Mouse (Mus musculus): ENCODE results near the gene Ttll11.

The Ttll11 gene

DNA sequence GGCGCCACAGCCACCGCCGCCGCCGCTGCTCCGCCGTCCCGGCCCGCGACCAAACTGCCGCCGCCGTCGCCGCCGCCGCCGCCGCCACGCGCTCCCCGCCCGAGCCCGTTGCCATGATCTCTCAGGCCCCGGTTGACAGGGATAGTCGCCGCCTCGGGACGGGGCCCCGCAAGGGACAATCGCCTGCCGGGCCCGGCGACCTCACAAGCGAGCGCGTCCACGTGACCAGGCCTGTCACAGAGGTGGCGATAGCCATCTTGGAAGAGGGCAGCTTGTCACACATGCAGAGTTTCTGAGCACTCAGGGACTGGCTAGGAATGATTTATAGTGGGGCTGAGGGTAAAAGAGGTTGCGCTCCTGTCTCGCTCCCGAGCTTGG, at the start of gene Ttll11:
Gene Ttll11, minus strand, starts transcription at position 270 of the 378 bp plus-strand sequence.
- DNase-seq (ENCODE audit: low spot score): peak; percentile 87

DNA sequence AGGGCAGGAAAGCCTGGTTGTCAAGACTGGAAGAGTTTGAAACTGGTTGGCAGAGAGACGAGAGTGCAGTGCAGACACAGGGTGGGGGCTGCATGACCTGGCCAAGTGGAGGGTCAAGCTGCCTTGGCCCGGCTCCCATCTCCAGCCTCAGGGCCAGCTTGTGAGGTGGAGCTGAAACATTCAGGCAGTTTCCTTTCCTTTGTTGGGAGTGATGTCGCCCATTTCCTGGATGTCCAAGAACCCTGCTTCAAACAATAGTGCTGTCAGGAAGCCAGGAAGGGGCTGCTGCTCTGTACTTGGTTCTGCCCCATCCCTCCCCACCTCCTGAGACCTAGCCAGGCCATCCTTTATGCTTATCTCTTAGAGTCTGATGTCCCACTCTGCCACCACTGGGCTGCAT, 43.6 kb upstream of the Ttll11 start:
- DNase-seq (ENCODE audit: low spot score): no peak

DNA sequence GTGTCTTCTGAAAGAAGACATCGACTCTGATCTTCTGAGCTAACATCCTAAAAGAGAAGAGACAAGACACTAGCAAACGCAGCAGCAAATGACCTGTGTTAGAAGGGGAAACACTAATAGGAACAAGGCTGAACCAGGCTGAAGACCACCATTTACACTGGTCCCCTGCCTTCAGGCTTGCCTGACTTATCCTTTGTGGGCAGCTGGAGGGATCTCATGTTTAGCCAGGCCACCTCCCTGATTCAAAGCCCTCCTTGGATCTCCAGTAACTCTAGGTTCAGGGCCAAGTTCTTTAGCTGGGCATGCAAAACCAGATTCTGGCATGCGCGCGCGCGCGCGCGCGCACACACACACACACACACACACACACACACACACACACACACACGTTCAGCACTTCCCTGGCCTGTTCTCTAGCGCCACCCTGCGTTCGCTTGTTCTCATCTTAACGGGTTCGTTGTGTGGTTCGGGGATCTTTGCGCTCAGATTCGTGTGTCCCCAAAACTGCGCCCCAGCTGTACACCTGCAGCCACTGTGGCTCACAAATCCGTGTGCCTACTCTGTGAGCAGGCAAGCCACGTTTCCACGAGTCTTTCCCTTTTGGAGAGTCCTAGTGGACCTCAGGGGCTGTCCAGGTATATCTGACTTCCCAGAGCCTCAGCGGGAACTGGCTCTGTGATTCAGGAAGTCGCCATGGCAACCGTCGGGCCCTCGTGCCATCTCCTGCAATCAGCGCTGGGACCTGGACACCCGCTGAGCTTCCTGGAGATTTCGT, 41.9 kb upstream of the Ttll11 start:
- peak; percentile 26 for DNase-seq (ENCODE audit: low spot score)

DNA sequence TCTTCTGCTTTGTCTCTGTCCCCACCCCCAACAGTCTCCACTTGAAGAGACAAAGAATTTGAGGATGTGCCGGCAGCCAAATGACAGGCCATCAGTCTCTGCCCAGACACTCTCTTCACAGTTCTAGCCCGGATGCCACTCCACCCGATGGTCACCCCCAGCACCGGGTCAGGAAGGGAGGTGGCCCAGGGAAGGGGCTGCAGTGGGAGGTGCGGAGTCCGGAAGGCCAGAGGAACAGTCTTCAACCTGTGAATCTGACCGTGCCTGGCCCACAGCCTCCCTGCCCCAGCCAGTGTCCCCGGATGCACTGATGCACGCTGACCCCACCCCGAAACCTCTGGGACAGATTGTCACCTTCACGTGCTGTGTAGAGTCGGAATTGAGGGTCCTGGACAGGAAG, 33.3 kb upstream of the Ttll11 start:
- no peak for DNase-seq (ENCODE audit: low spot score)

GRCm38 (mm10) chr2:36011331-36011825, 31.7 kb upstream of the Ttll11 start:
- DNase-seq (ENCODE audit: low spot score): no peak

- DNase-seq (ENCODE audit: low spot score): no peak
Measured at GRCm38 (mm10) chr2:36010579-36010978, 30.9 kb upstream of the Ttll11 start.

DNA sequence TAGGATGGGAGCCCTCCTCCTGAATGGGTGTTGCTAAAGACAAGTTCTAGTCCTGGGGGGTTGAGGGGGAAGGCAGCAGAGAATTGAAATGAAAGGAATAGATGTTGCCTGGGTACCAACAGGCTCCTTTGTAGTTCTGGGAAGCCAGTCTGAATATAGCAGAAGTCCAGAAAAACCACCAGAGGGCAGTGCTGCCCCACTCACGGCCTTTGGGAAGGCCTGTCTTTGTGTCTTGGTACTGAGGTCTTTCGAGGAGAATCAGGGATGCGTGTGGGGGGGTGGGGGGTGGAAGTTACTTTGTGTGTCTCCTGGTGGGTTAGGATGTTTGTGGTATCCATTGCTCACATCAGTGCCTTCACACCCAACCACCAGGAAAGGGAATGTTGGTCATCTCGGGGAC, 29.7 kb upstream of the Ttll11 start:
- DNase-seq (ENCODE audit: low spot score): peak; percentile 28

DNA sequence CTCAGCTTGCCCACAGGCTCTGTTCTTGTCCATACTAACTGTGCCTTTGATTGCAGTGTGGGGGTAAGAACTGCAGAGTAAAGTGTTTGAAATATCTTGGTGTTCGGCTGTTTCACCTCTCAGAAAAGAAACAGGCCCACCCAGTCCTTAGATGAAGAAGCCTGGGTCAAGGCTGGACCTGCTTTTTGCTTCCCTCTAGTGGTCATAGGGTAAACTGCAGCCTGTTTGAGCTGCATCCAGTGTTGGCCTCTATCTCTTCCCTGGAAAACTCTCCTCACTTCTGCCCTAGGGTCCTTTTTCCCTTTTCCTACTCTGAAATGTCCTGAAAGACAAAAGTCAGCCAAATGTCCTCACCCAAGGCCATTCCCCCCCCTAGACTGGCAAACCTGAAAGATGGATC, 28.4 kb upstream of the Ttll11 start:
- DNase-seq (ENCODE audit: low spot score): no peak

DNA sequence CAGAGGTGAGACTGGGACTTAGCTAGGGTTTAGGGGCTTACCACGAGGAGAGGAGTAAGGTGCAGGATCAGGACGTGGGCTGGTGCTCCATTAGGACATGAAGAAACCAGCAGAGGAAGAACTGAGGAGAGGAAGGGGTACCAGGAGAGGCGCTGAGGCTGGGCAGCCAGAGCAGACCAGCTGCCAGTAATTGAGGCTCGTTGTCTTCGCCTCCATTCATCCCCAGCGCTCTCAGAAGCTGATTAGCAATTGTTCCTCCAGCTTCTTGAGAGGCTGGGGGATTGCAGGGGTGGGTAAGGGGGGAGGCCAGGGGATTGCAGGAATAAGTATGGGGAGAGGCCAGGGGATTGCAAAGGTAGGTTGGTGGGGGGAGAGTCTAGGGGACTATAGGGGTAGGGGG, 22.5 kb upstream of the Ttll11 start:
- DNase-seq (ENCODE audit: low spot score): no peak

DNA sequence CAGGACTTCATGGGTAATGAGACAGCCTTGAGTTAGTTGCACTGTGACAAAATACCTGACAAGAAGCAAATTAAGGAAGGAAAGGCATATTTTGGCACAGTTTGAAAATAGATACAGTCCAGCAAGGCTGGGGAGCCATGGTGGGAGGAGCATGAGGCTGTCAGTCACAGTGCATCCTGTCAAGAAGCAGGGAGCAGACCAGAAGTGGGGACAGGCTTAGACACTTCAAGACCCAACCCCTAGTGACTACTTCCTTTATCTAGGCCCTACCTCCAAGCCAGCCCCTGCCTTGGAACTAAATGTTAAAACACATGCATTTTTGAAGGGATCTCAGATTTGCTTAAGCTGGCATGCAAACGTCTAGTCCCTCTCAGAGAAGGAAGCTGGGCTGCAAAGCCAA, 20.7 kb upstream of the Ttll11 start:
- DNase-seq (ENCODE audit: low spot score): no peak

DNA sequence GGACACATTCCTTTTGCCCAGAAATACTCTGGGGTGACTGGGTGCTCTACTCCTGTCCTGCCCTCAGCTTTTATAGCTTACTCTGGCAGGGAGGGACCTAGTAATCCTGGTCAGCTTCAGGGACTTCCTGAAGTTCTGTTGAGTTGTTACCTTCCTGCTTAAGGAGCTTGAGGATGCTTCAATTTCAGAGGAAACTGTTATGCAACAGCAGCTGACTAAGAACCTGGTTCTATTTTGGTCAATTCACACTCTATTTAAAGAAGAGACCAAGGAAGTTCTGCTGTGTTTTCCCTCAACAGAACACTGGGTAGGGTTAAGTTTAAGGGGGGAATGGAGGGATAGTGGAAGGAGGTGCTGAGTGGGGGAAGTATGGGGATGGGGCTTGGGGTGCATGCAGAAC, 19.5 kb upstream of the Ttll11 start:
- no peak for DNase-seq (ENCODE audit: low spot score)

- no peak for DNase-seq (ENCODE audit: low spot score)
Measured at GRCm38 (mm10) chr2:35998416-35998815, 18.7 kb upstream of the Ttll11 start.

DNA sequence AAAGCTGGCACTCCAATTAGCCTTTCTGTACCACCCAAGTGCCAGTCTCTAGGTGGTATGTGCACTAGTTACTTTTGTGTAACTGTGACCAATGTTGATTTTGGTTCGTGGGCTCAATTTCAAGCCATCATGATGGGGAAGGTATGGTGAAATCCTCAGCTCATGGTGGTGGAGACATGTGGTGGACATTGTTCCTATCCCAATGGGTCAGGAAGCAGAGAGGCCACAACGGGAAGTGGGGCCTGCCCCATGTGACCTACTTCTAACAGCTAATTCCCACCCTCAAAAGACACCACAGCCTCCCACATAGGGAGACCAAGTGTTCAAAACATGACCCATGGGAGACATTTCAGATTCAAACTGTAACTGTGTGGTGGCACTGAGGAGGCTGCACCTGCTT, 17.0 kb upstream of the Ttll11 start:
- no peak for DNase-seq (ENCODE audit: low spot score)

GRCm38 (mm10) chr2:35994303-35994702, 14.6 kb upstream of the Ttll11 start:
- no peak for DNase-seq (ENCODE audit: low spot score)

DNA sequence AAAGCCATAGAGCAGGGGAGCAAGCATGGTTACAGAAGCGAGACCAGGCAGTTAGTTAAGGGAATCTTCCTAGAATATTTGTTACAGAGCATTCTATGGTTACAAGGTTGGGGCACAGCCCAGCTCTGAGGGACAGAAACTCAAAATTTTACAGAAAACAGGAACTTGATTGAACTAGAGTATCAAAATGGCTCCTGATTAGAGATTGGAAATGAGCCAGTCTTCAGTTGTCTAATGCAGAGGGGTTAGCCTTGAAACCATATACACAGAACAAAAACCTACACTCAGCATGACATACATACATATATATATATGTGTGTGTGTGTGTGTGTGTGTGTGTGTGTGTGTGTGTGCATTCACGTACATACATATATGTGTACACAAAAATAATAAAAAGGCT, 13.8 kb upstream of the Ttll11 start:
- no peak for DNase-seq (ENCODE audit: low spot score)

- DNase-seq (ENCODE audit: low spot score): no peak
Measured at GRCm38 (mm10) chr2:35992259-35992658, 12.5 kb upstream of the Ttll11 start.

DNA sequence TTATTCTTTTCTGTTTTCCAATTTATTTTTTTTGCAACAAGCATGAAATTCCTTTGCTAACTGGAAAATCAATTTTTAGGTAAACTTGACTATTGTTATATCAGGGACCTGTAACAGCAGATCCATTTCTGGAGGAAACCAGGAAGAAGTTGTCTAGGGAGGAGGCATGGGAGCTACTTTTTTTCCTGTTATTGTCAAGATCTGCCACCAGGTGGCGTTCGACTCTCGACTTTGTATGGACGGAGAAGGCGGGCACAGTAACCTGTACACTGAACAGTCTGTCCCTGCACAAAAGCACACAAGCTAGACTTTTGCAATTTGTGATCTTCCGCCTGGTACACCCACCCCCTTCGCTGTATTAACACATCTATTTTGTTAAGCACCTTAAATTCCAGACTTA, 4.2 kb upstream of the Ttll11 start:
- DNase-seq (ENCODE audit: low spot score): peak; percentile 27

DNA sequence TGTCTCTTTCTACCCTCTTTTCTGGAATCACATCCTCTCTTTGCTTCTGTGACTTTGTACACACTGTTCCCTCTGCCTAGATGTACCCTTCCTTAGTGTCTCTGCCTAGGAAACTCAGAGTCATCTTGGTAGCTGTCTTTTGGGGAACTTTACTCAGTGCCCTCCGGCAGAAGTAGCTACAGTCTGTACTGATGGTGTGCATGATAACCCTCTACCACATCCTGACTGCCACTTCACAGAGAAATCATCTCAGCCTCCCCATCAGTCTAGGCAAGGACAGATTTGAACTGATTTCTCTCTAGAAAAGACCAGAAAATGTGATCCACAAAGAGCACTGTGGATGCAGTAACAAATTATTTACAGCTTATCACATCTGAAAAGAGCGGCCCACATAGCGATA, 2.2 kb upstream of the Ttll11 start:
- DNase-seq (ENCODE audit: low spot score): no peak

- DNase-seq (ENCODE audit: low spot score): peak; percentile 13
Measured at GRCm38 (mm10) chr2:35978941-35979643, 621 bp downstream of the Ttll11 start.

DNA sequence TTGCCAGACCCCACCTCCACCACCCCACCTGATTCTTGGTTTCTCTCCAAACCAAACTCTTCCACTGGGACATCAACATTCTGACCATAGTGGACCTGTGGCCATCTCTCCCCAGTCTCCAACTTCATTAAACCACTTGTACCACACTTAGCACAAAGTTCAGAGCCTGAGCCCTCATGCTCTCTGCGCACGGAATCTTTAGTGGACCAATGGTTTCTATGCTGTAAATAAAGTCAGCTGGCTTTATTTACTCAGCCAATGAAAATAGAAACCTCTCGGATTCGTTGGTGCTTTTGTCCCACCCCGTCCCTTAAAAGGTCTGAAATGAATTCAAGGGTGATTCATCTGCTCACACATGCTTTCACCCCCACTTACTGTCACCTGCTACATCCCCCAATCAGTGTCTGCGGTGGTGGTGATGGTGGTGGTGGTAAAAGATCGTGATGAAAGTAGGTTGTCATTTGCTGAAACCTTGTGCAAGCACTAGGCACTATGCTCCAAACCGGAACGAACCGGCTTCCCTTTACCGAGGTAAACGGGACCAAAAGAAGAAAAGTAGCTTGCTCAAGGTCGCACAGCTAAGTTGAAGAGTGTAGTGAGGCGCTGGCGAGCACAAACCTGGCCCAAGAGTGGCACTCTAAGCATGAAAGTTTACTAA, 1.3 kb downstream of the Ttll11 start:
- no peak for DNase-seq (ENCODE audit: low spot score)

DNA sequence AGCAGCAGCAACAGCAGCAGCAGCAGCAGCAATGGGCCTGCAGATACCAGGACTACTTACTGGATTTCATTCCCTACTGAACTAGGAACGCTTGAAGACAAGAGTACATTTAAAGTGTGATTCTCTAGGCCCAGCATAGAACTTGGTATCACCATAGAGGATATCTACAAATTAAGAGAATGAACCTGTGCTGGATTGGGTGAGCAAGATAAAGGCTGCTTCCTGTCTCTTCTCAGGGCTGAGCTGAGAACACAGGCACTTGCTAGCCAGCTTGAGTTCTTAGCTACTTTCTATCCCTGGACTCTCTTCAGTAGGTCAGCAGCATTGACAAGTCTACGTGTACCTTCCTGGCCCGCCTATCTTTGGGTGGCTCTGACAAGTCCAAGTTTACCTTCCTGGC, 2.0 kb downstream of the Ttll11 start:
- no peak for DNase-seq (ENCODE audit: low spot score)

DNA sequence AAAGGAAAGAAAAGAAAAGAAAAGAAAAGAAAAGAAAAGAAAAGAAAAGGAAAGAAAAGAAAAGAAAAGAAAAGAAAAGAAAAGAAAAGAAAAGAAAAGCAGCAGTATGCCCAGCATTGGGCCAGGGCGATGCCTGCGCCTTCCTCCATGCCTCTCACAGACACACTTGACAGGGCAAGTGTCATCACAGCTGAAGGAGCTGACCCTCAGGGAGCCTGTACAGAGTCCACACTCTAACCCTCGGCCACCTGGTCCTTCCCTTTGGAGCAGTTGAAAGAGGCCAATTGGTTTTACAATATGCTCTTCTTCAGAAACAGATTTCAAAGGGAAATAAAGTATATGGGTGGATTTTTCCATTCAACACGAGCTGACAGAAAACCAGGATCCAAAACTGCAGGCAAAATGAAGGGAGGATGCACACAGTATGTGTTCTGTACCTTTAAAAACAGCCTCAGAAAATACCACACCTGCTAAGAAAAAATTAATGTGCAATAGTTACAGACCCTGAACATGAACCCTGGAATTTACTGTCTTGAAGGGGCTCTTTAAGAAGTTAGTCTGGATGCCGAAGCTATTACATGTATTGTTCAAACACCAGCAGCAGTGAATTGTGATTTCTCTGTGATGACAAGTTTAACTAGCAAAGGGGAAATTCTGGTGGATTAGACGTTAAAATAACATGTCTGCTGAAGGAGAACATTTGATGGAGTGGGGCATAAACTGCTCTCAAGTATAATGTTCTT, 7.3 kb downstream of the Ttll11 start:
- no peak for DNase-seq (ENCODE audit: low spot score)
